24 mouse cellular contexts compared by ENCODE assay signal in the genomic region with DNA sequence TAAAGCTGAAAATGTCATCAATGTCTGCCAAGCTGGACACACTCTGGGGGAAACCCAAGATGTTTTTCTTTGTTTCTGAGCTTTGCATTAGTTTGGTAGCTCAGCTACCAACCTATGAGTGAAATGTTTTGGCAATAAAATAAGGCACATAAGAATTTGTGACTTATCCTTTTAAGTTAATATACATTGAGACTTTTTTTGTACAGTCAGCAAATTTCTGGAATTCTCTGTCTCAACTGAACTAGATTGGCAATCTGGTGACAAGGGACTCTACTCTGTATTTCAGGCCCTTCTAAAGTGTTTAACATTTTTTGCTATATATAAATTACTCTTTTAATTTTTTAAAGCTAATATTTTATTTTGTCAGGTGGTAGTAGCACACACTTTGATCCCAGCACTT.
"Had no signal": no experiment of that assay in that cellular context is flagged by ENCODE, and none has a peak within 500 bp of the region (broad histone marks: within the 10 kb centered on the region; RNA-seq: fewer than 3 reads in every experiment).

No protein-coding gene starts in this region.

- H3K4me3 ChIP-seq: embryonic facial prominence, embryonic 10.5 days; embryonic facial prominence, embryonic 12.5 days; embryonic facial prominence, embryonic 13.5 days; embryonic facial prominence, embryonic 15.5 days; erythroblast, embryonic 14.5 days; forebrain, embryonic 10.5 days; forebrain, embryonic 12.5 days; forebrain, embryonic 13.5 days; forebrain, embryonic 15.5 days; gastrocnemius, adult 2 months; heart, adult 2 months; heart, embryonic 10.5 days; heart, embryonic 12.5 days had no signal

- DNase-seq: cerebellum, postnatal 25 days; cerebellum, postnatal 36 days; embryo, embryonic 11 days; forebrain, postnatal 0 days; gastrocnemius, adult 2 months; gastrocnemius, postnatal 10 days; gastrocnemius, postnatal 14 days; gastrocnemius, postnatal 25 days; gastrocnemius, postnatal 36 days; heart, adult 11 months; heart, adult 18-20 months; heart, adult 2 months had no signal

- H3K27me3 ChIP-seq: embryonic facial prominence, embryonic 12.5 days; embryonic facial prominence, embryonic 13.5 days; embryonic facial prominence, embryonic 15.5 days; forebrain, embryonic 12.5 days; forebrain, embryonic 13.5 days; forebrain, embryonic 15.5 days; heart, embryonic 12.5 days had no signal

- H3K4me2 ChIP-seq: embryonic facial prominence, embryonic 12.5 days; embryonic facial prominence, embryonic 13.5 days; embryonic facial prominence, embryonic 15.5 days; forebrain, embryonic 12.5 days; forebrain, embryonic 13.5 days; forebrain, embryonic 15.5 days; heart, embryonic 11.5 days; heart, embryonic 12.5 days had no signal

- H3K9me3 ChIP-seq: embryonic facial prominence, embryonic 10.5 days; embryonic facial prominence, embryonic 12.5 days; embryonic facial prominence, embryonic 13.5 days; embryonic facial prominence, embryonic 15.5 days; forebrain, embryonic 10.5 days; forebrain, embryonic 12.5 days; forebrain, embryonic 13.5 days; forebrain, embryonic 15.5 days; heart, embryonic 10.5 days; heart, embryonic 12.5 days had no signal

- H3K4me1 ChIP-seq: embryonic facial prominence, embryonic 10.5 days; embryonic facial prominence, embryonic 12.5 days; embryonic facial prominence, embryonic 13.5 days; embryonic facial prominence, embryonic 15.5 days; forebrain, embryonic 10.5 days; forebrain, embryonic 12.5 days; forebrain, embryonic 13.5 days; forebrain, embryonic 15.5 days; heart, embryonic 10.5 days; heart, embryonic 12.5 days had no signal

- H3K9ac ChIP-seq: embryonic facial prominence, embryonic 12.5 days; embryonic facial prominence, embryonic 13.5 days; embryonic facial prominence, embryonic 15.5 days; forebrain, embryonic 12.5 days; forebrain, embryonic 13.5 days; forebrain, embryonic 15.5 days; forebrain, postnatal 0 days; heart, embryonic 12.5 days had no signal

- H3K27ac ChIP-seq: embryonic facial prominence, embryonic 10.5 days; embryonic facial prominence, embryonic 12.5 days; embryonic facial prominence, embryonic 13.5 days; embryonic facial prominence, embryonic 15.5 days; forebrain, embryonic 10.5 days; forebrain, embryonic 12.5 days; forebrain, embryonic 13.5 days; forebrain, embryonic 15.5 days; gastrocnemius, adult 2 months; heart, adult 2 months; heart, embryonic 10.5 days had no signal

- H3K36me3 ChIP-seq: embryonic facial prominence, embryonic 10.5 days; embryonic facial prominence, embryonic 12.5 days; embryonic facial prominence, embryonic 13.5 days; embryonic facial prominence, embryonic 15.5 days; forebrain, embryonic 10.5 days; forebrain, embryonic 12.5 days; forebrain, embryonic 15.5 days; heart, embryonic 10.5 days; heart, embryonic 12.5 days had no signal
